Mouse (Mus musculus): ENCODE data around the gene 1700012B07Rik. TPM values are rescaled to one million over a fixed set of nuclear protein-coding genes. Genes with fewer than 3 reads are reported as not detected.

Gene 1700012B07Rik
- 0.59 TPM in 1 of 2 replicates, not detected in the other for polyA plus RNA-seq (2015; fragmentation: Nextera tagmentation; extraction: Ambion mirVana)

DNA sequence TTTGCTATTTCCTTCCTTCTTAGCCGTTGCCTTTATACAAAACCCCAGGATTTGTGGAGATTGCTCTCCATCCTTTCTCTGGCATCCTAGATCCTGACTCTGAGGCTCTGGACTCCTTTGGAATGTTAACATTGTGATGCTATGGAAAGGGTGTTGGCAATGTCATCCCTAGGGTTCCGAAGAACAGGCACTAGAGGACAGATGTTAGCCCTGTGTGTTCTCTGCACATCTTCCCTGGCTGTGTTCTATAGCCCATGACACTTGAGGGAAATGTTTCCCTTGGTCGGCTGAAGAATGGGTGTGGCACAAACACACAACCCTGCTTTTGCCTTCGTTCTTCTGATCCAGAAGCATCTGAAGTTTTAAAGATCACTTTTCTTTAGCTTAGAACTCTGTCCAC, at the start of gene 1700012B07Rik:
Gene 1700012B07Rik, minus strand, starts transcription at position 101 of the 400 bp plus-strand sequence.
- no peak within 1 kb of the TSS for H3K4me3 ChIP-seq (ENCODE audit: low read depth, low read length)
- H3K9me3 ChIP-seq (ENCODE audit: low read length) = no peaks in the 10 kb centered on the region
- no peak within 1 kb of the TSS for H3K9ac ChIP-seq (replicated peaks)
- TF ChIP-seq CTCF (IDR thresholded peaks at IDR 0.05; ENCODE audit: low read depth) = no peak
- no peak for TF ChIP-seq EP300 (IDR thresholded peaks at IDR 0.05; ENCODE audit: low read depth)
- H3K4me1 ChIP-seq (ENCODE audit: insufficient read depth) = peaks cover 1% of the 10 kb centered on the region; the same call in 1 of the 2 replicates
- WGBS (ENCODE audit: insufficient replicate concordance) = 81% methylated on average over 4 of the region's 4 CpGs
- DNase-seq = no peak
- no peak for ATAC-seq
- no peaks in the 10 kb centered on the region for H3K27me3 ChIP-seq (ENCODE audit: insufficient read depth, low read length)
- H3K27ac ChIP-seq (ENCODE audit: low read depth) = no peak within 1 kb of the TSS
- H3K36me3 ChIP-seq (replicated peaks; ENCODE audit: insufficient read depth, low read length) = no peaks in the 10 kb centered on the region
- H3K4me2 ChIP-seq (ENCODE audit: low read depth, low read length) = no peak within 1 kb of the TSS

DNA sequence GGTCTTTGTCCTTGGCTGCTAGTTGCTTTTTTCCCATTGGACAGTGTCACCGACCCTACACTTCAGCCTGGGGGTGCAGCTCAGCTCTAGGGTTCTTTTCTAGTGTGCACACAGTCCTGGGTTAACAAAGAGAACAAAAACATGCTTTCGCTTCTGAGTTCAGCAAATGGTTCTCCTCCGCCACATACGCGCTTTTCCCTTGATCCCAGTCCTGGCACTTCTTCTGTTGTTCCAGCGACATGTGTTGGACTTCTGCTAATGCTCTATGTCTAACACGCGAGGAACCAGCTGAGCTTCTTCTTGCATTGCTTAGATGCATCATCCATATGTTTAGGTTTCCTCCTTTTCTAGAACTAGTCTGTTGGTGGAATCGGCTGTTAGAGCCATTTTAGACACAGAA, 48.9 kb upstream of the 1700012B07Rik start:
- TF ChIP-seq EP300 (IDR thresholded peaks at IDR 0.05; ENCODE audit: low read depth) (no peak), CTCF (IDR thresholded peaks at IDR 0.05; ENCODE audit: low read depth) (no peak)
- Histone ChIP-seq H3K27ac (ENCODE audit: low read depth) (no peak overlapping the region), H3K36me3 (replicated peaks; ENCODE audit: insufficient read depth, low read length) (no peaks in the 10 kb centered on the region), H3K4me1 (ENCODE audit: insufficient read depth) (no peaks in the 10 kb centered on the region), H3K9ac (replicated peaks) (no peak overlapping the region), H3K4me3 (ENCODE audit: low read depth, low read length) (no peak overlapping the region), H3K27me3 (ENCODE audit: insufficient read depth, low read length) (no peaks in the 10 kb centered on the region), H3K4me2 (ENCODE audit: low read depth, low read length) (no peak overlapping the region), H3K9me3 (ENCODE audit: low read length) (no peaks in the 10 kb centered on the region)
- WGBS (ENCODE audit: insufficient replicate concordance) = 82% methylated on average over 9 of the region's 9 CpGs
- DNase-seq (no peak), ATAC-seq (no peak)

- Histone ChIP-seq H3K4me3 (ENCODE audit: low read depth, low read length) (no peak overlapping the region), H3K9ac (replicated peaks) (no peak overlapping the region), H3K4me1 (ENCODE audit: insufficient read depth) (no peaks in the 10 kb centered on the region), H3K4me2 (ENCODE audit: low read depth, low read length) (no peak overlapping the region), H3K9me3 (ENCODE audit: low read length) (no peaks in the 10 kb centered on the region), H3K27me3 (ENCODE audit: insufficient read depth, low read length) (no peaks in the 10 kb centered on the region), H3K36me3 (replicated peaks; ENCODE audit: insufficient read depth, low read length) (no peaks in the 10 kb centered on the region), H3K27ac (ENCODE audit: low read depth) (no peak overlapping the region)
- no peak for ATAC-seq
- TF ChIP-seq EP300 (IDR thresholded peaks at IDR 0.05; ENCODE audit: low read depth) = no peak
- no peak for TF ChIP-seq CTCF (IDR thresholded peaks at IDR 0.05; ENCODE audit: low read depth)
- DNase-seq = no peak
- WGBS (ENCODE audit: insufficient replicate concordance) = 36% methylated on average over 3 of the region's 3 CpGs
Observed at GRCm38 (mm10) chr11:109875834-109876233, 48.0 kb upstream of the 1700012B07Rik start.

GRCm38 (mm10) chr11:109875525-109875802, 47.6 kb upstream of the 1700012B07Rik start:
- Histone ChIP-seq H3K4me3 (ENCODE audit: low read depth, low read length) (no peak overlapping the region), H3K27ac (ENCODE audit: low read depth) (no peak overlapping the region), H3K4me2 (ENCODE audit: low read depth, low read length) (no peak overlapping the region), H3K9ac (replicated peaks) (no peak overlapping the region), H3K36me3 (replicated peaks; ENCODE audit: insufficient read depth, low read length) (no peaks in the 10 kb centered on the region), H3K9me3 (ENCODE audit: low read length) (no peaks in the 10 kb centered on the region), H3K4me1 (ENCODE audit: insufficient read depth) (no peaks in the 10 kb centered on the region), H3K27me3 (ENCODE audit: insufficient read depth, low read length) (no peaks in the 10 kb centered on the region)
- 90% methylated on average over 1 of the region's 1 CpGs for WGBS (ENCODE audit: insufficient replicate concordance)
- ATAC-seq = no peak
- no peak for TF ChIP-seq CTCF (IDR thresholded peaks at IDR 0.05; ENCODE audit: low read depth)
- TF ChIP-seq EP300 (IDR thresholded peaks at IDR 0.05; ENCODE audit: low read depth) = no peak
- no peak for DNase-seq

GRCm38 (mm10) chr11:109874651-109875524, 47.0 kb upstream of the 1700012B07Rik start:
- DNase-seq (no peak), ATAC-seq (no peak)
- no peak for TF ChIP-seq EP300 (IDR thresholded peaks at IDR 0.05; ENCODE audit: low read depth)
- TF ChIP-seq CTCF (IDR thresholded peaks at IDR 0.05; ENCODE audit: low read depth) = no peak
- Histone ChIP-seq H3K27ac (ENCODE audit: low read depth) (no peak overlapping the region), H3K4me2 (ENCODE audit: low read depth, low read length) (no peak overlapping the region), H3K9ac (replicated peaks) (no peak overlapping the region), H3K4me3 (ENCODE audit: low read depth, low read length) (no peak overlapping the region), H3K9me3 (ENCODE audit: low read length) (no peaks in the 10 kb centered on the region), H3K27me3 (ENCODE audit: insufficient read depth, low read length) (no peaks in the 10 kb centered on the region), H3K4me1 (ENCODE audit: insufficient read depth) (no peaks in the 10 kb centered on the region), H3K36me3 (replicated peaks; ENCODE audit: insufficient read depth, low read length) (no peaks in the 10 kb centered on the region)
- 71% methylated on average over 11 of the region's 11 CpGs for WGBS (ENCODE audit: insufficient replicate concordance)

- Histone ChIP-seq H3K4me2 (ENCODE audit: low read depth, low read length) (0 out of 2 replicates have a peak overlapping the region, but pooled peaks have one; percentile 18), H3K36me3 (replicated peaks; ENCODE audit: insufficient read depth, low read length) (no peaks in the 10 kb centered on the region), H3K27me3 (ENCODE audit: insufficient read depth, low read length) (no peaks in the 10 kb centered on the region), H3K4me1 (ENCODE audit: insufficient read depth) (no peaks in the 10 kb centered on the region), H3K9me3 (ENCODE audit: low read length) (no peaks in the 10 kb centered on the region), H3K4me3 (ENCODE audit: low read depth, low read length) (no peak overlapping the region), H3K27ac (ENCODE audit: low read depth) (no peak overlapping the region), H3K9ac (replicated peaks) (no peak overlapping the region)
- WGBS (ENCODE audit: insufficient replicate concordance) = 67% methylated on average over 22 of the region's 22 CpGs
- TF ChIP-seq EP300 (IDR thresholded peaks at IDR 0.05; ENCODE audit: low read depth) (no peak), CTCF (IDR thresholded peaks at IDR 0.05; ENCODE audit: low read depth) (no peak)
- no peak for ATAC-seq
- DNase-seq = no peak
Observed at GRCm38 (mm10) chr11:109873852-109874610, 46.2 kb upstream of the 1700012B07Rik start.

All from liver, postnatal 0 days (tissue).